Mouse (Mus musculus) induced T-regulatory cell, adult 2 months (primary cell): ENCODE measurements around the gene Pfkfb3.

Experiments used
- DNase-seq: peaks from one replicate; pipeline ENCODE4 v3.0.0-alpha.2; 2012; ENCODE audit warnings: low read depth

Gene Pfkfb3

GRCm38 (mm10) chr2:11501301-11502254, 52.3 kb downstream of the Pfkfb3 start:
- DNase-seq, result peak; percentile 87

GRCm38 (mm10) chr2:11500666-11501065, 53.2 kb downstream of the Pfkfb3 start:
- peak; percentile 8 for DNase-seq

GRCm38 (mm10) chr2:11496601-11497031, 57.3 kb downstream of the Pfkfb3 start:
- peak; percentile 12 for DNase-seq

- no peak for DNase-seq
Observed at GRCm38 (mm10) chr2:11494841-11495255, 59.0 kb downstream of the Pfkfb3 start.

GRCm38 (mm10) chr2:11492855-11493254, 61.0 kb downstream of the Pfkfb3 start:
- DNase-seq, result no peak

GRCm38 (mm10) chr2:11491471-11491870, 62.4 kb downstream of the Pfkfb3 start:
- DNase-seq, result no peak

GRCm38 (mm10) chr2:11490554-11490953, 63.3 kb downstream of the Pfkfb3 start:
- DNase-seq, result no peak

- no peak for DNase-seq
Observed at GRCm38 (mm10) chr2:11483226-11483625, 70.7 kb downstream of the Pfkfb3 start.

- DNase-seq, result no peak
Observed at GRCm38 (mm10) chr2:11482364-11482763, 71.5 kb downstream of the Pfkfb3 start.

- no peak for DNase-seq
Observed at GRCm38 (mm10) chr2:11478960-11479359, 74.9 kb downstream of the Pfkfb3 start.

GRCm38 (mm10) chr2:11475316-11475715, 78.6 kb downstream of the Pfkfb3 start:
- no peak for DNase-seq

GRCm38 (mm10) chr2:11464661-11465099, 89.2 kb downstream of the Pfkfb3 start:
- no peak for DNase-seq

- DNase-seq, result no peak
Observed at GRCm38 (mm10) chr2:11460976-11461375, 92.9 kb downstream of the Pfkfb3 start.

GRCm38 (mm10) chr2:11458494-11458893, 95.4 kb downstream of the Pfkfb3 start:
- DNase-seq, result no peak

- no peak for DNase-seq
Observed at GRCm38 (mm10) chr2:11457904-11458303, 96.0 kb downstream of the Pfkfb3 start.

GRCm38 (mm10) chr2:11448711-11449110, 105.2 kb downstream of the Pfkfb3 start:
- DNase-seq, result no peak

GRCm38 (mm10) chr2:11447865-11448264, 106.0 kb downstream of the Pfkfb3 start:
- DNase-seq, result no peak

GRCm38 (mm10) chr2:11445722-11446121, 108.2 kb downstream of the Pfkfb3 start:
- no peak for DNase-seq

- DNase-seq, result peak; percentile 23
Observed at GRCm38 (mm10) chr2:11441864-11442263, 112.0 kb downstream of the Pfkfb3 start.

GRCm38 (mm10) chr2:11438231-11438954, 115.5 kb downstream of the Pfkfb3 start:
- no peak for DNase-seq

GRCm38 (mm10) chr2:11436353-11436752, 117.5 kb downstream of the Pfkfb3 start:
- no peak for DNase-seq

- no peak for DNase-seq
Observed at GRCm38 (mm10) chr2:11433353-11433752, 120.5 kb downstream of the Pfkfb3 start.

GRCm38 (mm10) chr2:11429538-11429937, 124.3 kb downstream of the Pfkfb3 start:
- peak; percentile 49 for DNase-seq
